Mouse (Mus musculus) lung, adult 2 months (tissue): ENCODE results near the gene Pin1. TPM values are rescaled to one million over a fixed set of nuclear protein-coding genes. Genes with fewer than 3 reads are reported as not detected.

ENCODE experiments used
- DNase-seq: peaks from one replicate; pipeline ENCODE4 v3.0.0; 2022
- H3K4me1 ChIP-seq: fragments of 200-500 bp; 2 replicates; pipeline ENCODE4 v1.6.1; 2011; ENCODE audit warnings: low read length; ENCODE audit not compliant: control insufficient read depth, insufficient read depth
- H3K4me3 ChIP-seq: fragments of 200-500 bp; replicated peaks from 2 replicates; pipeline ENCODE3; 2011; ENCODE audit warnings: low read depth, mild to moderate bottlenecking, control low read depth, low read length; ENCODE audit errors: extremely low read depth
- CTCF ChIP-seq: fragments of 200-500 bp; IDR thresholded peaks from 2 replicates; pipeline ENCODE4 v1.5.1; 2011; ENCODE audit warnings: mild to moderate bottlenecking, low read length, control low read depth; ENCODE audit not compliant: insufficient read depth
- POLR2A ChIP-seq: fragments of 200-500 bp; IDR thresholded peaks from 2 replicates; pipeline ENCODE4 v1.6.1; 2011; ENCODE audit warnings: low read depth, mild to moderate bottlenecking, control low read depth, low read length, borderline replicate concordance; ENCODE audit errors: extremely low read depth
- whole genome bisulfite sequencing: fragments of 180-500 bp; shearing (Covaris S2); methylation state at CpG from one replicate; pipeline ENCODE4 v1.1.7; 2018; 5-methylcytosine and 5-hydroxymethylcytosine counted together
- polyA plus RNA-seq: library from polyadenylated mRNA; depleted of rRNA; stranded (reverse); fragments of >200 nt; gene quantifications from 2 replicates; pipeline ENCODE4 v1.2.3, GENCODE M21; 2012

The Pin1 gene
- polyA plus RNA-seq, 1 experiment = 14.8 TPM

DNA sequence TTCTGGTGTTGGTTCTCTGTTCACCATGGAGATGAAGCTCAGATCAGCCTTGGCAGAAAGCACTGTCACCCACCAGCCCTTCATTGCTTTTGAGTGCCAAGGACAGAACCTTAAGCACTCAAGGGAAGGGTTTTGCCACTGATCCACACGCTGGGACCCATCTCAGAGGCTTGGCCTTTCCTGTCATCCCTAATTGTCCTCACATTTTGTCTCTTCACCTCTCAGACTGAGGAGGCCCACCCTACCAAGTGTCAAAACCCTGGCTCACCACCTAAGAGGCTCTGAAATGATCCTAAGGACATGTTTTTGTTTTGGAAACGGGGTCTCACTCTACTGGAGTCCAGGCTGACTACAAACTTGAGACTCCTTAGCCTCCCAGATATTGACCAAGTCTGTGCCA, 15.1 kb upstream of the Pin1 start:
- no peak for TF ChIP-seq CTCF
- TF ChIP-seq POLR2A = no peak
- DNase-seq = no peak
- 86% methylated on average over 2 of the region's 2 CpGs for WGBS
- H3K4me1 ChIP-seq = peaks cover 5% of the 10 kb centered on the region; the same call in 1 of the 2 replicates
- no peak overlapping the region for H3K4me3 ChIP-seq

DNA sequence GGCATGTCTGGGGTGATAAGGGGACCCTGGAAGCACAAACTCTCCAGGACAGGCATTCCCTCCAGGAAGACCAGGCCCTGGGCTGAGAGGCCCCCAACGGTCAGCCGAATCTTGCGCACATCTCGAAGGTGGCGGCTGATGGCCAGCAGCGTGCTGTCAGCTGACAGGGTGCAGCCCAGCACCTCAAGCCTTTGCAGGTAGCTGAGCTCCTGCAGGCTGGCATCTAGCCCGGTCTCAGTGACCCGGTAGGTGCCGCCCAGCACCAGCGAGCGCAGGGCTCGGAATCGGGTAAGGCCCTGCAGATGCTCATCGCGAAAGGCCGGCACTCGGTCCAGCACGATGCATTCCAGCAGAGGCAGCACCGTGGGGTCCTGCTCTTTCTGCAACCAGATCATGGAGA, 13.3 kb upstream of the Pin1 start:
- no peak for DNase-seq
- Histone ChIP-seq H3K4me1 (peaks cover 11% of the 10 kb centered on the region), H3K4me3 (no peak overlapping the region)
- 93% methylated on average over 19 of the region's 19 CpGs for WGBS
- TF ChIP-seq POLR2A (no peak), CTCF (no peak)

DNA sequence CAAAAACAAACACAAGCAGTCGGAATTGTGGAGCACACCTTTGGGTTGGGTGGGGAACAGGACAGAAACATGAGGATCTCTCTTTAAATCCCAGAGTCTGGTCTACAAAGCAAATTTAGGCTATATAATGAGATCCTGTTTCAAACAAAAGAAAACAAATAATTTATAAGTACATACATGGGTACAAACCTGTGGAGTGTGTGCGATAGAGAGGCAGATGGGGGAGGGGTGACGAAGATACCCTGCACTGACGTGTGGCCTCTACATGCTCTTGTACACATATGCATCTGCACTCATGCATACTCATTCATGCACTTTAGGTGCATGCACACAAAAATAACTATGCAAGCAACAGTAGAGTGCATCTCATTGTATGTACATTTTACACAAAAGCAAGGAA, 12.4 kb upstream of the Pin1 start:
- 83% methylated on average over 4 of the region's 4 CpGs for WGBS
- no peak for DNase-seq
- peaks cover 11% of the 10 kb centered on the region for H3K4me1 ChIP-seq
- TF ChIP-seq POLR2A (no peak), CTCF (no peak)
- H3K4me3 ChIP-seq = no peak overlapping the region

DNA sequence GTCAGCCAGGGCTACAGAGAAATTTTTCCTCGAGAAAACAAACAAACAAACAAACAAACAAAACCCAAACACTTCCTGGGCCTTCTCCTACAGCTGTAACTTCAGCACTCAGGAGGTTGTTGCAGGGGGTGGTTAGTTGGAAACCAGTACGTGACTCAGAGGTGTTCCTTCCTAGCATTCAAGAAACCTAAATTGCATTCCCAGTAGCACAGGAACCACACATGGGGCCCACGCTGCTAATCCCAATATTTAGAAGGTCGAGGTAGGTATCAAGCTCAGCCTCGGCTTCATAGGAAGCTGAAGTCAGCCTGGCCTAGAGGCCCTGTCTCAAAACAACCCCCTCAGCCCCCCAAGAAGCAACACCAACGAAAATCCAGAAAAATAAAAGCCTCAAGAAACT, 10.4 kb upstream of the Pin1 start:
- 19% methylated on average over 6 of the region's 6 CpGs for WGBS
- no peak for TF ChIP-seq CTCF
- no peak for TF ChIP-seq POLR2A
- H3K4me1 ChIP-seq = peaks cover 17% of the 10 kb centered on the region
- DNase-seq = no peak
- H3K4me3 ChIP-seq = no peak overlapping the region

DNA sequence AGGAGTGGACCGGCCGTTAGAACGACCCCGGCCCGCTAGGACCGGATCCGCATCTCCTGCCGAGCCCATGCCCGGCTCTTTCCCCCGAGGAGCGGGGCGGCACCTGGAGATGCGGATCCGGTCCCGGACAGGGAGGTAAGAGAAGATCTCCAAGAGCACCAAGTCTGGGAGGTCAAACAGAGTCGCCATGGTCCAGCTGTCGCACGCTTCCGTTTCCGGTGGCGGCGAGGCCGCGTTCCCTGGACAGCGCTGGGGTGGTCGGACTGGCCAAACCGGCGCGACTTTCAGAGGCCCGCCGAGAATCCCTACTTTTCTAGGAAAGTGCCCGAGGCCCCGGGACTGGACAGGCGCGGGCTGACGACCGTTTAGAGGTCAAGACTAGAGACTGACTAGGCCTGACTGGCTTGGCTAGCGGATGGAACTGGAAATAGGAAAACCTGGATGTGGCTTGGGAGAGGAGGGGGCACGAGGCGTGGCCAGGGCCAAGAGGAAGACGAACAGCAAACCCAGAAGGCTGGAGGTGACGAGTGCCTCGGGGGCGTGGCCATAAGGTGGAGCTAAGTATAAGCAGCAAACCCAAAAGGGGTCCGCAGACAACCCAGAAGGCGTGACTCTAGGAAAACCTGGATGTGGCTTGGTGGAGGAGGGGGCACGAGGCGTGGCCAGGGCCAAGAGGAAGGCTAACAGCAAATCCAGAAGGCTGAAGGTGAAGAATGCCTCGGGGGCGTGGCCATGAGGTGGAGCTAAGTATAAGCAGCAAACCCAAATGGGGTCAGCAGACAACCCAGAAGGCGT, 9.6 kb upstream of the Pin1 start, which contains the start of gene Ubl5:
TSS of gene Ubl5 (plus strand) at position 778 of the 795 bp plus-strand sequence.
- peaks cover 17% of the 10 kb centered on the region for H3K4me1 ChIP-seq
- peak within 1 kb of the TSS; percentile 96 for H3K4me3 ChIP-seq
- WGBS = 2% methylated on average over 51 of the region's 51 CpGs
- TF ChIP-seq POLR2A (no peak), CTCF (no peak)
- DNase-seq = peak; percentile 51

DNA sequence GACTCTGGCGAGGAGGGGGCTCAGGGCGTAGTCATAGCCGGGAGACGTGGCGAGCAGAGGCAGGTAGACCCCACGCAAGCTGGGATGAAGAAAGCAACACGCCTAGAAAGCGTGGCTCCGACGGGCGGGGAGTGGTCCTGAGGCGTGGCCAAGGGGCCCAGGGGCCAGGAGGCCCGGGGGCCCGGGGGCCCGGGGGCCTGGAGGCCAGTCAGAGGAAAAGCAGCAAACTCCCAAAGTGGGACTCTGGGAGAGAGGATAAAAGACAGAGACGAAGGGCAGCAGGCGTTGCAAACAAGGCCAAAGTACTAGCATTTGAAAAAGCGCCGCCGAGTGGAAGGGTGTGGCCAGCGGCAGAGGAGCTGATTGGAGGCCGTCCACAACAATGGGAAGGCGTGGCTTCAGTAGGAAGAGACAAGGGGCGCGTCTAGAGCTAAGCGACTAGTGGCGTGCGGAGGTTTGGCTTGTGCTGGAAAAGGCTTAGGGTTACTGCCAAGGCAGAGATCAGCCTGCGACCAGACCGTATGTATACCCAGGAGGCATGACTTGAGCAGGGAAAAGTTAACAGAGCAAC, 8.9 kb upstream of the Pin1 start:
- peak; percentile 78 for DNase-seq

DNA sequence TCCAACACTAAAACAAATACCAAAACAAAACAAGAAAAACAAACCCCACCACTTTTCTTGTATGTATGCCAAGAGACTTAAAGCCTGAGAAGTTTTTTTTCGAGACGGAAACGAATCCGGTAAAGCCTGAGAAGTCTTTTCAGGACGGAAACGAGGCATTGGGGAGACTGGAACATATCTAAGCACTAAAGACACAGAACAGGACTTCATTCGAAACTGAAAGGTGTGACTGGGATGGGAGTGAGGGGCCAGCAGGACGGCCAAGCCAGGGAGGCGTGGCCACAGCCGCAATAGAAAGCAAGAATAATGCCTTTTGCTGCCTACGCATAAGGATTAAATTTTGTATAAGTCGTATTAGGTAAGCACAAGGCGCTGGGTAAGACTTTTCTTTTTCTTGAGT, 8.1 kb upstream of the Pin1 start:
- H3K4me1 ChIP-seq = peaks cover 17% of the 10 kb centered on the region

More for the DNA sequence above, 8.9 kb upstream of the Pin1 start:
- Histone ChIP-seq H3K4me1 (peaks cover 17% of the 10 kb centered on the region), H3K4me3 (peak overlapping the region; percentile 96)
- TF ChIP-seq CTCF (no peak), POLR2A (peak; percentile 55; the same call in 1 of the 2 replicates)
- under 1% methylated on average over 30 of the region's 30 CpGs for WGBS

DNA sequence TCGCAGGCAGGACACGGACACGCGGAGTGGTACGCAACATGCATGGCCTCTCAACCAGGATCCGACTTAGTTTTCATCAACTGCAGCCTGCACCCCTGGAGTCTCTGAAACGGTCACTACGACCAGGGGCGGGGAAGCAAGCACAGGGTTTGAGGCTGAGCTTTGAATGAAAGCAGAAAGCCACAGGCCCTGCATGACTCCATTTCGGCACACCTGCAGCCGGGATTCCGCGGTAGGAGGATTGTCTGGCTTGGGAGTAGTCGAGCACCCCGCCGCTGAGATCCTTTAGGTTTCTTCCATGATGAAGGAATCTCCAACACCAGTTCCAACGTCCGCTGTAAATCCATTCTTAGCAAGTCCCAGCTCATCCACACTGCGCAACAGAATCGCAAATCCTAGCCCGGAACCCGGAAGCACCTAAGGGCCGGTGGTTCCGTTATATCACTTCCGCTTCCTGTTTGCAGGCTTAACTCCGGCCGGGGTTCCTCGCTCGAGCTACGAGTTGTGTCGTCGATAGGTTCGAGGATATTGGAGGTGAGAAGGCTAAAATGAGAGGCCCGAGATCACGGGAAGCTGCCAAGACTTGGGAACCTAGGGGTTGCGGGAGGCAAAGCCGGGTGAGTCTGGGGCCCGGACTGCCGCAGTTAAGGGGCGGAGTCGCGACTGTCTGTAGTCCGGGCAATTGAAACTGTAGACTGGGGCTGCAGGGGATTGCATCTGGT, 7.4 kb upstream of the Pin1 start, which contains the start of gene Fbxl12:
TSS of gene Fbxl12 (minus strand) at position 408 of the 722 bp plus-strand sequence.
- peak; percentile 84 for DNase-seq
- H3K4me1 ChIP-seq = peaks cover 17% of the 10 kb centered on the region
- WGBS = under 1% methylated on average over 43 of the region's 43 CpGs
- peak within 1 kb of the TSS; percentile 96 for H3K4me3 ChIP-seq
- TF ChIP-seq CTCF (no peak), POLR2A (peak; percentile 93)

More for the DNA sequence above, 8.1 kb upstream of the Pin1 start:
- TF ChIP-seq POLR2A = no peak
- no peak for TF ChIP-seq CTCF
- no peak for DNase-seq
- H3K4me3 ChIP-seq = peak overlapping the region; percentile 96
- WGBS = 2% methylated on average over 13 of the region's 13 CpGs

DNA sequence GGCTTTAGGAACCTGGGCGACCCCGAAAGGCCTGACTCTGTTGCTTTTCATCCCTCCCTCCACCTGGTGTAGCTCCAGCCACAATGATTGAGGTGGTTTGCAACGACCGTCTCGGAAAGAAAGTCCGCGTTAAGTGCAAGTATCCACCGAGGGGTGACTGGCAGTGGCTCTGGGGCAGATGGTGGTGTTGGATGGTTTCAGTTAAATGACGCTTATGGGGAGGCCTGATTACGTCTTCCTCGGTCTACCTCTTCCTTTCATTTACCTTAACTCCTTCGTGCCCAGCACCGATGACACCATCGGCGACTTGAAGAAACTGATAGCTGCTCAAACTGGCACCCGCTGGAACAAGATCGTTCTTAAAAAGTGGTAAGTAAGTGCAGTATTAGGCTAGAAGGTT, 6.8 kb upstream of the Pin1 start:
- 2% methylated on average over 17 of the region's 17 CpGs for WGBS
- H3K4me1 ChIP-seq = peaks cover 17% of the 10 kb centered on the region
- no peak for DNase-seq
- peak overlapping the region; percentile 96 for H3K4me3 ChIP-seq
- TF ChIP-seq POLR2A = no peak
- no peak for TF ChIP-seq CTCF
